Mouse (Mus musculus) right cerebral cortex, postnatal 25 days (tissue): ENCODE results near the gene 1700019A02Rik.

Experiments used
- DNase-seq: peaks from one replicate; pipeline ENCODE4 v3.0.0; 2022

The 1700019A02Rik gene

GRCm38 (mm10) chr1:53187536-53187935 is at the start of gene 1700019A02Rik:
TSS of gene 1700019A02Rik (minus strand) at chr1:53187636.
- DNase-seq = no peak

DNA sequence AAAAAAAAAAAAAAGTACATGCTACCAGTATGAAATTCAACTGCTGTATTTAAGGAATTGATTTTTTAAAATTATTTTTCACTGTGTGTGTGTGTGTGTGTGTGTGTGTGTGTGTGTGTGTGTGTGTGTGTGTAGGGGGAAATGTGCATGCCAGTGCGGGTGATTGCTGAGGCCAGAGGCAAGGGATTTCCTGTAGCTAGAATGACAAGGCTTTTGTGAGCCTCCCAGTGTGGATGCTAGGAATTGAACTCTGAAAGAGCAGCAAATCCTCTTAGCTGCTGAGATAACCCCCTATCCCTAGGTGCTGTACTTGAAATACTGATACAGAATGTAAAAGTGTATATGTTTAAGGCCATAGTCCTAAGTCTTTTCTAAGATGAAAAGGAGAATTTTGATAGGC is 38.6 kb upstream of the 1700019A02Rik start:
- DNase-seq = no peak

DNA sequence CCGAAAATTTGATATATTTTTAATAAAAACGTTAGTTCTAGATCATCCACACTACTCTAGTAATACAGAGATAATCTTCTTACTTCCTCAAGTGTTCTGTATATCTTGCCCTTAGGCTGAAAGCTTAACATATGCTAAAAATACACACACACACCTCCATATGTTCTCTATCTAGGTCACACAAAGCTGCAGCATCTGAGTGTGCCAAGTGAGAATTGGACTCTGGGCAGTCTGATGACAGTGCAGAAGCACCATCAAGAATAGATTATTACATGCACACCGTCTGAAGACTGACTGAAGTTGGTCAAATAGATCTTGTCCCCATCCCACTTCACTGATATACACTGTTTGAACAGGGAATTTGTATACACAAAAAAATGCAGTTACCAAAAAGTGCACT is 38.2 kb upstream of the 1700019A02Rik start:
- DNase-seq = no peak

DNA sequence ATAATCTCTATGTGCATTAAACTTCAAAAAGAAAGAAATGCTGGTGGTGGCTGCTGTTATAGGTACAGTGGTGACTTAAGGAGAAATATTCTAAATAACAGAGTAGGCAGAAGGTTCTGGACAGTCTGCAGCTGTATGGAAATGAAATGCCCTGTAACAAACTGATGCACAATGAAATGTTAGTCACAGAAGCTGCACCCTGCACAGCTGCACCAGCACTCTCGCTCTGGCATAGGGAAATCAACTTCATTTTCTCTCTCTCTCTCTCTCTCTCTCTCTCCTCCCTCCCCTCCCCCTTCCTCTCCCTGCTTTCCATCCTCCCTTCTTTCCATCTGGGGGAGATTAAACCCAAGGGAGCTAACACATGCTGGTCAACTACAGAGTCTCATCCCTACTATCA is 37.3 kb upstream of the 1700019A02Rik start:
- no peak for DNase-seq

GRCm38 (mm10) chr1:53210136-53210535 is 22.7 kb upstream of the 1700019A02Rik start:
- no peak for DNase-seq

DNA sequence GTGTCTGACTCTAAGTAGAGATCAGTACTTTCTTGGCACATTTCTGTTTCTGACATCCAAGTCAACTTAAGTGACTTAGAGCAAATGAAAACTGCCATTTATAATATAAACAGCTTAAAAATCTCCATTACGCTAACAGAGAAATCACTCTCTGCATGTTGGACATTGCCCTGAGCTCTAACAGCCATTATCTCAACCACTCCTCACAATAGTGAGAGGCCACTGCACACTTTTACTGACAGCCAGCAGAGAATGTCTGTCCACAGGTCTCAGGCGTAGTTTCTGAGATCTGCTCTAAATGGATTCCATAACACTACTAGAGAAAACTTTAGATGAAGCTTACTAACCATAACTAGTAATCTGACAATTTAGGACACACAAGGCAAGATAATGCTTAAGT is 16.5 kb upstream of the 1700019A02Rik start:
- no peak for DNase-seq

DNA sequence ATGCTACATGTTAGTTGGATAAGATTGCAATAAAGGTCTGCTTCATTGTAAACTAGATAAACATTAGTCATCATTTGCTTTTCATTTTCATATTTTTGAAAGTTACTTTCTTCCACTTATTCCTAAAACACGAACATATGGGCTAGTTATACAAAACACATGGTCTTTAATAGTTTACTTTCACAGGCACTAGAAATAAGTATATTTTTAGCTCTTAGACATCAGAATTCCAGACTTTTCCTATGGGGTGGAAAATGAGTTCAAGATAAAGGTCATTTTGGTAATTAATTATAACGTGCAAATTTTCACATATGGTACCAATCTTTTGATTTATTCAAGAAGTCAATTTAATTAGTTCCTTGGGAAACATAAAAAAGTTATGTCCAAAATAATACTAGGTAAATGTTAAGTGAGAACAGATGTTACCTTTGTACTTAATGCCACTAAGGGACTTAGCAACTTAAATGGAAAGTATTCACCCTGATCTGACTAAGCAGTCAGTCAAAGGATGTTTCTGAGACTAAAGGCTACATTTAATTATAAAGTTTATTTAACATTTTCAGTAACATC is 14.3 kb upstream of the 1700019A02Rik start:
- DNase-seq = no peak

DNA sequence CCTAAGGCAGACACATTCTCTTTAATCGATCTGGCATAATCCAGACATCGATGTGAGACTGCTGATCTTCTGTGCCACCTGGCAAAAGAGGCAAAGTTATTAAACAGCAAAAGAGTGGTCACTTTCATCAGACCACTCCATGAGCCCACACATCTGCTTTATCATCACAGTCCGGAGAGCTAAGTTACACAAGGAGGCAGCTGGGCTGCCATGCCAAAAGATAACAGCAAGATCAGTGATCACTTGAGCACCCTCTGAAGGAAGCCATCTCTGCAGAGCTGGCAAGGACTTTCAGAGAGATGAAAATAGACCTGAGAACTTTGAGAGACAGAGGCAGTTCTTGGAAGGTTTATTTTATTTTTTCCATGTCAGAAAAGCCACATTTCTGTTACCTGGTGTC is 7.1 kb upstream of the 1700019A02Rik start:
- no peak for DNase-seq

DNA sequence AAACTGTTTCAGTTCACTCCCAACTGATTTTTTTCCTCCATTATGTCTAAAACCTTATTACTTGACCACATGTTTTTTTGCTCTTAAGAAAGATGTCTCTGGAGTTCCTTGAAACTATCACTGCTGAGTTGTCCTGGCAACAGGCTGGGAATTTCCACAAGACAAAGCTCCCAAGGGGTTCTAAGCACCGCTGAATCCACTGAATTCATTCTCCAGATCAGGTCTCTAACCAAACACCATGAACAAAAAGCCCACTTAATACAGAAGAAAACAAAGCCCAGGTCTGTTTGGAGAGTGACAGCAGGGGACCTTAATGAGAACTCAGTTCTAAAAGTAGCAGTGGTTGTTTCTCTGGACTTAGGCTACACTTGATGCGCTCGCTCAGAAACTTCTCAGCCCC is 3.8 kb upstream of the 1700019A02Rik start:
- DNase-seq = no peak

DNA sequence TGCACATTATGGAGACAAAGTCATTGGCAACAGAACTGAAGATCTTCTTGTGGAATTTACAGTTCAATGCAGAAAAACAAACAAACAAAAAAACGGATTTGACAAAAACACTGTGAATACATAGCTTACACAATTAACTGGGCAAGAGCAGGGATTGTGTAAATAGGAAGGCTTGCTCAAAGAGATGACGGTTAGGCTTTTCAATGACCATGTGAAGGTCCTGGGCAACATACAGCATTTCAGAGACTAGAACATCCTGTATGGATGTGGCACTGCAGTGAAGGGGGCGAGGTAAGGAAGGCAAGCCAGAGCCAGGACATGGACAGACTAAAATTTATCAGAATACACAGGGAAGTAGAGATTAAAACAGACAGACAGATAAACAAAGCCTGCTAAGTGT is 2.2 kb upstream of the 1700019A02Rik start:
- DNase-seq = no peak

GRCm38 (mm10) chr1:53186301-53186700 is 1.1 kb downstream of the 1700019A02Rik start:
- no peak for DNase-seq

DNA sequence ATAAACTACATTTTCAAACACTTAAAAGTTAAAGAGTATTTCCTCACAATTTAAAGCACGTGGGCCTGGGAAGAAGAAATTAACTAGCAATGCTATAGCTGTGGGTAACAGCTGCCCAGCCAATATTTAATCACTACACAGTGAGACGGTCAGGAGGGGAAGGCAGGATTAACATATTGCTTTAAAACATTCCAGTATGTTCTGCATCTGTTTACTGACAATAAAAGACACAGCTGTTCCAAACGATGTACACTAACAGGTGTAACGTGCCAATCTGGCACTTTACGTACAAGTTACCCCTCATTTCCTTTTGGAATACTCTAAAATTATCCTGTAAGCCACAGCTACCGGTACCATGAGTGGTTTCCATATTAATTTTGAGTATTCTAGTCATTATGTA is 29.7 kb downstream of the 1700019A02Rik start:
- DNase-seq = no peak

DNA sequence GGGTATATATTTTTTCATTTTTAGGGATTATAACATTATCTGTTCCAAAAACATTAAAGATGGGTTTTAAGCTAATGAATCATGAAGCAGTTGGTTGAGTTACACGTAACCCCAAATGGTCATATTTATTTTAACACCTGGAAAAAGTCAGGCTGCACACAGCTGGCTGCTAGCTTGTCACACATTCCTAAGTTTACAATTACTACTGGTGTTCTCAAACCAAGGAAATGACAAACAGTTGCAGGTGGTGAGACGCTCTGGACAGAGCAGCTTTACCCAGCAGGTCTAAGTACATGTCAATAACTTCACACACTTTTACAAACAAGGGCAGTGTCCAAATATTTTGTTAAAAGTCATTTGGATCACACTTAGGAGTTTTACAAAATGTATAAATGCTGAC is 64.4 kb downstream of the 1700019A02Rik start:
- no peak for DNase-seq

DNA sequence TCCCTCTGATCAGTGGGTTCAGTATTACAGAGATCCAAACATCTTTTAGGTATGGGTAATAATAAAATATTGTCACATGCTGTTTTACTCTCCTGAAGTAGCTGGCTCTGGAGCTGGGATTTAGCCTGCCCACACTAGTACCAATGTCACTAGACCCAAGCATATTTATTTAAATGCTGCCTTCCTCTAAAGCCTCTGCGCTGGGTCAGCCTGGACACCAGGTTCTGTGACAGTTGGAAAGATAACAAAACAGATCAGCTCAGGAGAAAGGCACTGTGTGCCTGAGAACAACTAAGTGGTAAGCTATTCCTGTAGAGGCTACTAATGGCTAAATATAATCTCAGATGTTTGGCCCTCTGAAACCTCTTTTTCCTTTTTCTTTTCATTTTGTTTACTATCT is 76.9 kb downstream of the 1700019A02Rik start:
- no peak for DNase-seq
